Mouse (Mus musculus) thymus, postnatal 25 days (tissue): ENCODE measurements around the gene Arid3a.

ENCODE experiments used
- DNase-seq: peaks from one replicate; pipeline ENCODE4 v3.0.0; 2022

The Arid3a gene

GRCm38 (mm10) chr10:79928907-79929701 lies 2.3 kb downstream of the Arid3a start:
- no peak for DNase-seq

- DNase-seq = no peak
Measured at GRCm38 (mm10) chr10:79929967-79930825, 3.4 kb downstream of the Arid3a start.

- no peak for DNase-seq
Measured at GRCm38 (mm10) chr10:79930826-79931186, 4.0 kb downstream of the Arid3a start.

GRCm38 (mm10) chr10:79931797-79932196 lies 5.0 kb downstream of the Arid3a start:
- no peak for DNase-seq

- no peak for DNase-seq
Measured at GRCm38 (mm10) chr10:79932736-79933135, 5.9 kb downstream of the Arid3a start.

GRCm38 (mm10) chr10:79933145-79933679 lies 6.4 kb downstream of the Arid3a start:
- DNase-seq = no peak

- no peak for DNase-seq
Measured at GRCm38 (mm10) chr10:79933861-79934260, 7.0 kb downstream of the Arid3a start.

- DNase-seq = no peak
Measured at GRCm38 (mm10) chr10:79934272-79934721, 7.5 kb downstream of the Arid3a start.

- no peak for DNase-seq
Measured at GRCm38 (mm10) chr10:79934794-79935569, 8.1 kb downstream of the Arid3a start.

- no peak for DNase-seq
Measured at GRCm38 (mm10) chr10:79936284-79936910, 9.6 kb downstream of the Arid3a start.

GRCm38 (mm10) chr10:79936911-79937441 lies 10.1 kb downstream of the Arid3a start:
- DNase-seq = peak; percentile 66

- no peak for DNase-seq
Measured at GRCm38 (mm10) chr10:79937775-79938526, 11.1 kb downstream of the Arid3a start.

GRCm38 (mm10) chr10:79940749-79941148 lies 13.9 kb downstream of the Arid3a start:
- no peak for DNase-seq

- no peak for DNase-seq
Measured at GRCm38 (mm10) chr10:79942988-79943387, 16.1 kb downstream of the Arid3a start.

GRCm38 (mm10) chr10:79943471-79943901 lies 16.6 kb downstream of the Arid3a start:
- no peak for DNase-seq

GRCm38 (mm10) chr10:79945507-79946234 lies 18.8 kb downstream of the Arid3a start:
- DNase-seq = no peak

GRCm38 (mm10) chr10:79946752-79947322 lies 20.0 kb downstream of the Arid3a start:
- DNase-seq = no peak

GRCm38 (mm10) chr10:79947502-79947901 lies 20.7 kb downstream of the Arid3a start:
- DNase-seq = no peak

GRCm38 (mm10) chr10:79949873-79950272 lies 23.0 kb downstream of the Arid3a start:
- no peak for DNase-seq

GRCm38 (mm10) chr10:79950661-79951060 lies 23.8 kb downstream of the Arid3a start:
- no peak for DNase-seq
